Mouse (Mus musculus): ENCODE results near the gene Tbx2. TPM values are rescaled to one million over a fixed set of nuclear protein-coding genes. Genes with fewer than 3 reads are reported as not detected.

Tbx2 gene
- polyA plus RNA-seq, 1 experiment: 133 TPM

- no peak for DNase-seq (ENCODE audit: low spot score)
Observed at GRCm38 (mm10) chr11:85825031-85825430, 7.3 kb upstream of the Tbx2 start.

GRCm38 (mm10) chr11:85825823-85826222 is 6.5 kb upstream of the Tbx2 start:
- DNase-seq (ENCODE audit: low spot score): no peak

- no peak for DNase-seq (ENCODE audit: low spot score)
Observed at GRCm38 (mm10) chr11:85827342-85827741, 5.0 kb upstream of the Tbx2 start.

- no peak for DNase-seq (ENCODE audit: low spot score)
Observed at GRCm38 (mm10) chr11:85828691-85829519, 3.4 kb upstream of the Tbx2 start.

GRCm38 (mm10) chr11:85829520-85830440 is 2.6 kb upstream of the Tbx2 start:
- no peak for DNase-seq (ENCODE audit: low spot score)

- no peak for DNase-seq (ENCODE audit: low spot score)
Observed at GRCm38 (mm10) chr11:85830901-85831341, 1.4 kb upstream of the Tbx2 start.

- DNase-seq (ENCODE audit: low spot score): no peak
Observed at GRCm38 (mm10) chr11:85831656-85832230, 608 bp upstream of the Tbx2 start.

GRCm38 (mm10) chr11:85833081-85833521 is 750 bp downstream of the Tbx2 start:
- peak; percentile 53 for DNase-seq (ENCODE audit: low spot score)

- DNase-seq (ENCODE audit: low spot score): peak; percentile 37
Observed at GRCm38 (mm10) chr11:85833761-85834385, 1.5 kb downstream of the Tbx2 start.

GRCm38 (mm10) chr11:85834386-85834931 is 2.1 kb downstream of the Tbx2 start:
- peak; percentile 37 for DNase-seq (ENCODE audit: low spot score)

- no peak for DNase-seq (ENCODE audit: low spot score)
Observed at GRCm38 (mm10) chr11:85835001-85835752, 2.8 kb downstream of the Tbx2 start.

- peak; percentile 30 for DNase-seq (ENCODE audit: low spot score)
Observed at GRCm38 (mm10) chr11:85835753-85836522, 3.6 kb downstream of the Tbx2 start.

GRCm38 (mm10) chr11:85836523-85837290 is 4.4 kb downstream of the Tbx2 start:
- peak; percentile 44 for DNase-seq (ENCODE audit: low spot score)

- DNase-seq (ENCODE audit: low spot score): no peak
Observed at GRCm38 (mm10) chr11:85837291-85837647, 4.9 kb downstream of the Tbx2 start.

GRCm38 (mm10) chr11:85837648-85838423 is 5.5 kb downstream of the Tbx2 start:
- DNase-seq (ENCODE audit: low spot score): no peak

- no peak for DNase-seq (ENCODE audit: low spot score)
Observed at GRCm38 (mm10) chr11:85838424-85839257, 6.3 kb downstream of the Tbx2 start.

GRCm38 (mm10) chr11:85839258-85840030 is 7.1 kb downstream of the Tbx2 start:
- no peak for DNase-seq (ENCODE audit: low spot score)

Measured in urinary bladder, adult 2 months (tissue).